Mouse (Mus musculus) liver, adult 2 months (tissue): ENCODE data around the gene Ralbp1. TPM values are rescaled to one million over a fixed set of nuclear protein-coding genes. Genes with fewer than 3 reads are reported as not detected.
A peak's percentile ranks its signal among the peaks of the same experiment; 100 is the strongest.

ENCODE experiments used
- DNase-seq: peaks from one replicate; pipeline ENCODE4 v3.0.0-alpha.2; 2011; ENCODE audit warnings: low read depth, low spot score; ENCODE audit errors: extremely low read depth
- H3K27ac ChIP-seq: fragments of 200-500 bp; replicated peaks from 2 replicates; pipeline ENCODE4 v1.5.1; 2012; ENCODE audit warnings: low read depth, mild to moderate bottlenecking, control low read depth, inconsistent platforms, low read length; ENCODE audit not compliant: insufficient read depth
- H3K27me3 ChIP-seq: fragments of 200-500 bp; 2 replicates; pipeline ENCODE4 v1.6.1; 2012; ENCODE audit warnings: mild to moderate bottlenecking, moderate library complexity, low read length, inconsistent platforms; ENCODE audit not compliant: control insufficient read depth, insufficient read depth
- H3K36me3 ChIP-seq: fragments of 200-500 bp; 2 replicates; pipeline ENCODE4 v1.6.1; 2012; ENCODE audit warnings: low read length, inconsistent platforms; ENCODE audit not compliant: control insufficient read depth, insufficient read depth
- H3K4me1 ChIP-seq: fragments of 200-500 bp; 2 replicates; pipeline ENCODE4 v1.6.1; 2011; ENCODE audit warnings: low read length; ENCODE audit not compliant: control insufficient read depth, insufficient read depth
- H3K4me3 ChIP-seq: fragments of 200-500 bp; 2 replicates; pipeline ENCODE4 v1.5.1; 2011; ENCODE audit warnings: low read depth, mild to moderate bottlenecking, control low read depth, low read length, moderate library complexity; ENCODE audit not compliant: insufficient read depth
- H3K79me2 ChIP-seq: fragments of 200-500 bp; 2 replicates; pipeline ENCODE4 v1.6.1; 2012; ENCODE audit warnings: inconsistent platforms, mild to moderate bottlenecking, low read length, moderate library complexity; ENCODE audit not compliant: control insufficient read depth, insufficient read depth
- H3K9ac ChIP-seq: fragments of 200-500 bp; 2 replicates; pipeline ENCODE4 v1.6.1; 2012; ENCODE audit warnings: low read depth, mild to moderate bottlenecking, control low read depth, inconsistent platforms, low read length
- CTCF ChIP-seq: fragments of 200-500 bp; IDR thresholded peaks from 2 replicates; pipeline ENCODE4 v1.5.1; 2011; ENCODE audit warnings: low read depth, low read length, control low read depth
- POLR2A ChIP-seq: fragments of 200-500 bp; IDR thresholded peaks from 2 replicates; pipeline ENCODE4 v1.6.1; 2011; ENCODE audit warnings: low read length, control low read depth; ENCODE audit not compliant: insufficient read depth; ENCODE audit errors: extremely low read depth
- WGBS: fragments of 180-500 bp; shearing (Covaris S2); methylation state at CpG from one replicate; pipeline ENCODE4 v1.1.7; 2018; 5-methylcytosine and 5-hydroxymethylcytosine counted together
- polyA plus RNA-seq: library from polyadenylated mRNA; depleted of rRNA; stranded (reverse); fragments of >200 nt; gene quantifications from 2 replicates; pipeline ENCODE4 v1.2.3, GENCODE M21; 2012
- total RNA-seq: library from RNA; depleted of rRNA; stranded (reverse); fragments of >200 nt; gene quantifications from 2 replicates; pipeline ENCODE4 v1.2.3, GENCODE M21; 2014

The Ralbp1 gene
- total and polyA plus RNA-seq, 2 experiments, result 10.3 to 14.3 TPM

DNA sequence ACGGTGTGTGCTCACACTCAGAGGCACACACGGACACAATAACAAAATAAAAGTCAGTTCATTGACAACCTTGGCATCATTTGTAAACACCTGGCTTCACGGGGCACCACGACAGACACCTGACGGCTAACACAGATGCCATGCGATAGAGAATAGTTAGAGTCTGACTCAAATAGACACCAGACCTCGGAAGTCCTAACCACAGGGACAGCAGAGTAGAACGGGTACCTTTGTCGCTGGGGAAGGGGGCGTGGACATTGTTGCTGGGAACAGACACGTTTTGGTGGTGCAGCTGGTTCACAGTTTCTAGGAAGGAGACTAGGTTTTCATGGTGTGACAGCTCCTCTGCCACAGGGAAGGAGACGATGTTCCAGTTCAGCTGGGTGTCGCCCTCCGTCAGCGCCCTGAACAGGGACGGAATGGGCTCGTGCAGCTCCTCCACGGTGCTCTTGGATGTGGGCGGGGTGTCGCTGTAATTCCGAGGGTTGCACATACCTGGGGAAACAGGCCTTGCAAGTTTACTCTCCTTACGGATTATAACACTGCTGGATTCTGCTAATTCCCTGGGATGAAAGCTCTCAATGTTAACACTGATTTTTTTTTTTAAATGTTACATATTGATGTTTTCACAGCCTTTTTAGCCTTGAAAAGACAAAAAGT is 43.9 kb upstream of the Ralbp1 start:
- DNase-seq, result no peak
- H3K36me3 ChIP-seq, result peaks cover 2% of the 10 kb centered on the region; the same call in 1 of the 2 replicates
- no peak overlapping the region for H3K4me3 ChIP-seq
- 94% methylated on average over 22 of the region's 22 CpGs for WGBS
- H3K79me2 ChIP-seq, result 0 out of 2 replicates have a peak, but pooled peaks cover 3% of the 10 kb centered on the region
- H3K27ac ChIP-seq, result no peak overlapping the region
- H3K4me1 ChIP-seq, result peaks cover 7% of the 10 kb centered on the region
- TF ChIP-seq CTCF, result no peak
- TF ChIP-seq POLR2A, result no peak
- H3K27me3 ChIP-seq, result no peaks in the 10 kb centered on the region
- no peak overlapping the region for H3K9ac ChIP-seq

DNA sequence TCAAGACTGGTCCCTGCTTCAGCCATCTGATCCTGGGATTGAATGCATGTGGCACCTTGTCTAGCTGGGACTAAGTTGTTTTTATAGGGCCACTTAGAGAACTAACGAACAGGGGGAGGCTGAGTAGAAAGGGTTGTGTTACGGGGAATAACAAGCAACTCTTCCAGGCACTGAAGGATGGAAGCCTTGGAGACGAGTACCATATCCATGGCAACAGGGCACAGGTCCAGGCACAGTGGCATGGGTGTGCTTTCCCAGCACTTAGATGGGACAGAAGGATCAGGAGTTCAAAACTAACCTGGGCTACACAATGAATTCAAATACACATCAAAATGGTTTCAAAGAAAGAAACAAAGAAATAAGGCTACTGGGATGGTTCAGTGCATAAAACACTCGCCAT is 41.5 kb upstream of the Ralbp1 start:
- Histone ChIP-seq H3K79me2 (0 out of 2 replicates have a peak, but pooled peaks cover 3% of the 10 kb centered on the region), H3K4me3 (no peak overlapping the region), H3K4me1 (peaks cover 6% of the 10 kb centered on the region), H3K27me3 (no peaks in the 10 kb centered on the region), H3K27ac (no peak overlapping the region), H3K9ac (no peak overlapping the region), H3K36me3 (peaks cover 4% of the 10 kb centered on the region; the same call in 1 of the 2 replicates)
- TF ChIP-seq POLR2A (no peak), CTCF (no peak)
- 96% methylated on average over 4 of the region's 4 CpGs for WGBS
- no peak for DNase-seq

DNA sequence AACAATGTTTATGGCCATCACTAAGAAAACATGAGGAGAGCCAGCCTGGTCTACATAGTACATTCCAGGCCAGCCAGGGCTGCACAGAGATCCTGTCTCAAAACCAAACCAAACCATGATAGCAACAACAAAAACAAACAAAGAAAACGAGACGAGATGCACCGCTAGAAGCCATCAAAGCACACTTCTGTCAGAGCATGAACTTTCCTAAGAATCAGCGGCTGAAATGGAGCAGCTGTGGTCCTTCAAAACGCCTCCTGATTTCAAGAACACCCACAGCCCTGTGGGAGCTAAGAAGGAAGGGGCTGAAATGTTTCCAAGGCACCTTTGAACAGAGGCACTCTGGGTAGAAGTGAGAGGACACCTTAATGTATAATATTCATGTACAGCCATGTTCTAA is 38.6 kb upstream of the Ralbp1 start:
- H3K36me3 ChIP-seq, result peaks cover 4% of the 10 kb centered on the region; the same call in 1 of the 2 replicates
- TF ChIP-seq CTCF (no peak), POLR2A (no peak)
- H3K9ac ChIP-seq, result no peak overlapping the region
- H3K27ac ChIP-seq, result no peak overlapping the region
- DNase-seq, result no peak
- H3K79me2 ChIP-seq, result no peaks in the 10 kb centered on the region
- no peak overlapping the region for H3K4me3 ChIP-seq
- WGBS, result 74% methylated on average over 5 of the region's 5 CpGs
- H3K4me1 ChIP-seq, result no peaks in the 10 kb centered on the region
- no peaks in the 10 kb centered on the region for H3K27me3 ChIP-seq

DNA sequence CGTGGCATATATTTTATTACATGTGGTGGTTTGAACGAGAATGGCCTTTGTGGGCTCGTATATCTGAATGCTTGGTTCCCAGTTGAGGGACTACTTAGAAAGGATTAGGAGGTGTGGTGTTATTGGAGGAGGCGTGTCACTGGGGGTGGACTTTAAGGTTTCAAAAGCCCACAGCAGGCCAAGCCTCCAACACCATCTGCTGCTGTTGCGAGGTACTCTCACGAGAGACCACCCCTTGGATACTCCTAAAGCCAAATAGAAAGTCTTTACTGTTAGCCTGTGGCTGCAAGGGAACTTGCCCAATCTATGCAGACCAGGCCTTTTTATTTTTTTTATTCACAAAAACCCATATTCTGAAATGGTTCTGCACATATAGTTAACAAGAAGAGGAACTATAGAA is 36.4 kb upstream of the Ralbp1 start:
- Histone ChIP-seq H3K4me1 (no peaks in the 10 kb centered on the region), H3K27ac (no peak overlapping the region), H3K36me3 (peaks cover 2% of the 10 kb centered on the region; the same call in 1 of the 2 replicates), H3K79me2 (no peaks in the 10 kb centered on the region), H3K27me3 (no peaks in the 10 kb centered on the region), H3K9ac (no peak overlapping the region), H3K4me3 (no peak overlapping the region)
- WGBS, result 96% methylated on average over 6 of the region's 6 CpGs
- TF ChIP-seq POLR2A, result no peak
- no peak for TF ChIP-seq CTCF
- DNase-seq, result no peak

DNA sequence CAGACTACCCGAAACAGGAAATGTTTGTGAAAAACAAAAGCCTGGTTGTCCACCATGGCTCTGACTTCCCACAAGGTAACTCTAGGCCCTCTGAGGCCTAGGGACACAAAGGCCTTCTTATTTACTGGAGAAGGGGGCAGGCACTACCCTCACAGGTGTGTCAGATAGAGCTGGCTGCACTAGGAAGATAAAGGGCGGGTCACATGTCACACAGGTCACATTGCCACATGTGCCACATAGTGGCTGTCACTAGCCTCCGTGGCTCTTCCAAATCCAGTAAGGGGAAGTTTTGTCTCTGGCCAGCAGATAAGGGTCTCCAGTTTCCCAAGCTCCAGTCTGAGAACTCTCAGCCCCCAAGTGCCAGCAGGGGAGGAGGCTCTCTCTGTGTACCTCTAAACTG is 33.6 kb upstream of the Ralbp1 start:
- WGBS, result 74% methylated on average over 3 of the region's 3 CpGs
- Histone ChIP-seq H3K9ac (no peak overlapping the region), H3K4me1 (no peaks in the 10 kb centered on the region), H3K27me3 (no peaks in the 10 kb centered on the region), H3K36me3 (no peaks in the 10 kb centered on the region), H3K27ac (no peak overlapping the region), H3K79me2 (no peaks in the 10 kb centered on the region), H3K4me3 (no peak overlapping the region)
- DNase-seq, result no peak
- TF ChIP-seq POLR2A (no peak), CTCF (no peak)

DNA sequence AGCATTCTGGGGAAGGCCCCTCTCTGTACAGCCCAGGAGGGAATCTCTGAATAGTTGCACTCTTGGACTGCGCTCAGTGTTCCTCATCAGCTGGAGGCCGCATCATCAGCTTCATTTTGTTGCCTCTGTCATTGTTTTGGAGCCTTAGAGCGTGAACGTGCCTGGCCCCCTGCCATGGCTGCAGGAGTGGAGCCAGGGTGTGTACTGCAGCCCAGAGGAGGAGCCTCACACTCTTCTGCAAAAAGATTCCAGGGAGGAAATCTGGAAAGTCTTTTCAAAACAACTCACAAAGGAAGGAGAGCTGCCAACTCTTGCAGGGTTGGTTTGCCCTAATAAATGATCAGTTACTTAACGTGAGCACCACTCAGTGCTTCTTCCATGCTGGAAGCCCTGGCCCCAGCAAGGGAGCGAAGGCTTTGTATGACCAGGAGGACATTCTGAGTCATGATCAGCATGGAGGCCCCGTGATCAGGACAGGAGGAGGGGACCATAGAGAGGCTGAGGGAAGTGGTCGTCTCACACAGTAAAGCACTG is 30.6 kb upstream of the Ralbp1 start:
- Histone ChIP-seq H3K36me3 (no peaks in the 10 kb centered on the region), H3K4me1 (no peaks in the 10 kb centered on the region), H3K9ac (no peak overlapping the region), H3K79me2 (no peaks in the 10 kb centered on the region), H3K27ac (0 out of 2 replicates have a peak overlapping the region, but pooled peaks have one; percentile 12), H3K4me3 (no peak overlapping the region), H3K27me3 (no peaks in the 10 kb centered on the region)
- TF ChIP-seq CTCF, result no peak
- no peak for TF ChIP-seq POLR2A
- WGBS, result 60% methylated on average over 8 of the region's 8 CpGs
- peak; percentile 5 for DNase-seq
